Mouse (Mus musculus) cortical plate, adult 2 months (tissue): ENCODE measurements around the gene Tsc1.

Experiments
- CTCF ChIP-seq: fragments of 200-500 bp; IDR thresholded peaks from 2 replicates; pipeline ENCODE4 v1.5.1; 2011; ENCODE audit warnings: mild to moderate bottlenecking, control low read depth, low read length; ENCODE audit not compliant: insufficient read depth; ENCODE audit errors: extremely low read depth
- POLR2A ChIP-seq: fragments of 200-500 bp; IDR thresholded peaks from 2 replicates; pipeline ENCODE4 v1.6.1; 2011; ENCODE audit warnings: mild to moderate bottlenecking, low read length, control low read depth; ENCODE audit not compliant: insufficient read depth; ENCODE audit errors: extremely low read depth

DNA sequence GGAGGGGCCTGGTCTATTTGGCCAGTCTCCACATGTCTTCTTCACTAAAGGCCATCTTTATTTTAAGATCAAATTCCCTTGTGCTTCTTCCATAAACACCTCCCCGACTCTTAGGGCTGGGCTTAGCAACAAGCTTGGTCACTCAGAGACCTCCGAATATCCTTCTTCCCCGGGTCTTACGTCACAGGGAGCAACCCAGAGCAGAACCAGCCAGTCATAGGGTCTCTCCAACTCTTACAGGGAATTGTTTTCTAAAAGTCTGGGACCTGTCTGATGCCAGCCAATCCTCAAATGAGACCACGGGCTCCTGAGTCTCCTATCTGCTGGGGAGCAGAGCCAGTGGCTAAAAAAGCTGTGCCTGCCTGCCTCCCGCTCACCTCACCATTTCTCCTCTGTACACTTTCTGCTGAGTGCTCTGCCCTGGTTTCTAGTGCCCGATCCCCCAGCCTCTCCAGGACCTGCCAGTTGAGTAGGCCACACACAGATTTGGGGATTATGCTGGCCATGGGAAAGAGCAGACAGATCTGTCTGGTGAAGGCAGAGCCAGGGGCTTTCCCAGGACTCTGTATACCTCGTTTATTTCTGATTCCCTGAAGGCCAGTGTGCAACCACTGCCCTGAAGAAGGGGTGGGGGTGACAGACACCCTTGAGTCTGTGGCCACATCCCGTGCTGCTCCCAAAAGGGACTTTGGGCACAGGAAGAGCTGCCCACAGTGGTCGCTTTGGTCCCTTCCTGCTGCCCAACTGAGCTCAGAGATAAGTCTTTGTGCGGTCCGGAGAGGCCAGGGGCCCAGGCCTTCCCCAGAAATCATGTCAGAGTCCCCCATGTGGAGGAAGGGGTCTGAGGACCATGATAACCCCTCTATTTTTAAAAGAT lies 42.1 kb upstream of the Tsc1 start:
- TF ChIP-seq CTCF = no peak
- TF ChIP-seq POLR2A = no peak
